Comparison of ENCODE assay signal across 7 mouse cellular contexts in genomic region chr9:15709599-15710381, GRCm38 (mm10). TPM values are rescaled to one million over a fixed set of nuclear protein-coding genes. Genes with fewer than 3 reads are reported as not detected.
DNase-seq lines count a peak whose midpoint lies in the region; ATAC-seq lines count a peak whose summit lies in the region.

TSS of gene Slc36a4 (plus strand) at chr9:15709738.

- no peaks in the 10 kb centered on the region for H3K9me3 ChIP-seq in embryonic facial prominence, embryonic 13.5 days
- H3K9me3 ChIP-seq in heart, embryonic 11.5 days (replicated peaks; ENCODE audit: control insufficient read depth, low read length), result no peaks in the 10 kb centered on the region
- H3K9me3 ChIP-seq in kidney, embryonic 16.5 days (ENCODE audit: low read length), result no peaks in the 10 kb centered on the region

- H3K4me1 ChIP-seq in embryonic facial prominence, embryonic 13.5 days, result peaks cover 28% of the 10 kb centered on the region
- H3K4me1 ChIP-seq in heart, embryonic 11.5 days (ENCODE audit: control insufficient read depth, insufficient read depth, low read length), result 0 out of 2 replicates have a peak, but pooled peaks cover 2% of the 10 kb centered on the region
- no peaks in the 10 kb centered on the region for H3K4me1 ChIP-seq in kidney, embryonic 16.5 days (ENCODE audit: insufficient read depth, low read length)

- peak; percentile 86 for ATAC-seq in embryonic facial prominence, embryonic 13.5 days (ENCODE audit: insufficient number of reproducible peaks, insufficient read depth, low FRiP score, low TSS enrichment, low read depth)
- peak; percentile 86 for ATAC-seq in heart, embryonic 11.5 days (replicated peaks; ENCODE audit: insufficient number of reproducible peaks, low FRiP score, low TSS enrichment)
- ATAC-seq in kidney, embryonic 16.5 days (ENCODE audit: low FRiP score, low TSS enrichment), result peak; percentile 91

- H3K4me2 ChIP-seq in embryonic facial prominence, embryonic 13.5 days, result peak within 1 kb of the TSS; percentile 74
- H3K4me2 ChIP-seq in heart, embryonic 11.5 days, result peak within 1 kb of the TSS; percentile 90
- peak within 1 kb of the TSS; percentile 62 for H3K4me2 ChIP-seq in kidney, embryonic 16.5 days (replicated peaks; ENCODE audit: low read depth, low read length)

- DNase-seq in adrenal gland, postnatal 36 days, result peak; percentile 87 to 92
- DNase-seq in liver, result peak; percentile 61
- peak; percentile 65 to 79 for DNase-seq in monocyte, adult 2 months (ENCODE audit: low read depth in 1 of 2, low spot score in 2 of 2)
- peak; percentile 26 to 37 for DNase-seq in spleen, postnatal 14 days (ENCODE audit: low spot score in 2 of 2)

- peak within 1 kb of the TSS; percentile 81 for H3K27ac ChIP-seq in embryonic facial prominence, embryonic 13.5 days
- H3K27ac ChIP-seq in heart, embryonic 11.5 days (ENCODE audit: low read depth, low read length), result peak within 1 kb of the TSS; percentile 77
- H3K27ac ChIP-seq in kidney, embryonic 16.5 days (ENCODE audit: low read length), result peak within 1 kb of the TSS; percentile 81

- H3K4me3 ChIP-seq in embryonic facial prominence, embryonic 13.5 days, result peak within 1 kb of the TSS; percentile 71
- H3K4me3 ChIP-seq in heart, embryonic 11.5 days (ENCODE audit: low read depth, low read length), result peak within 1 kb of the TSS; percentile 79
- peak within 1 kb of the TSS; percentile 68 for H3K4me3 ChIP-seq in kidney, embryonic 16.5 days (ENCODE audit: low read length)

- WGBS in embryonic facial prominence, embryonic 13.5 days, result under 1% methylated on average over 69 of the region's 75 CpGs
- under 1% methylated on average over 66 of the region's 75 CpGs for WGBS in heart, embryonic 11.5 days (ENCODE audit: insufficient replicate concordance)
- WGBS in kidney, embryonic 16.5 days, result 5% methylated on average over 73 of the region's 75 CpGs

- no peaks in the 10 kb centered on the region for H3K27me3 ChIP-seq in embryonic facial prominence, embryonic 13.5 days
- no peaks in the 10 kb centered on the region for H3K27me3 ChIP-seq in heart, embryonic 11.5 days (ENCODE audit: control insufficient read depth, insufficient read depth, low read length)
- no peaks in the 10 kb centered on the region for H3K27me3 ChIP-seq in kidney, embryonic 16.5 days (ENCODE audit: insufficient read depth, low read length)

- peaks cover 4% of the 10 kb centered on the region; the same call in 1 of the 2 replicates for H3K36me3 ChIP-seq in embryonic facial prominence, embryonic 13.5 days
- H3K36me3 ChIP-seq in heart, embryonic 11.5 days (ENCODE audit: control insufficient read depth, insufficient read depth, low read length), result no peaks in the 10 kb centered on the region
- no peaks in the 10 kb centered on the region for H3K36me3 ChIP-seq in kidney, embryonic 16.5 days (ENCODE audit: insufficient read depth, low read length)

- peak within 1 kb of the TSS; percentile 87 for H3K9ac ChIP-seq in embryonic facial prominence, embryonic 13.5 days
- peak within 1 kb of the TSS; percentile 83 for H3K9ac ChIP-seq in heart, embryonic 11.5 days (ENCODE audit: low read depth, low read length)
- peak within 1 kb of the TSS; percentile 82 for H3K9ac ChIP-seq in kidney, embryonic 16.5 days (replicated peaks; ENCODE audit: low read length)

RNA-seq across cellular contexts. Expression of gene Slc36a4, which starts in this region (rescaled TPM):
- 10 to 100 TPM; 32.7 to 42.6 TPM for total RNA-seq in adrenal gland, postnatal 36 days (2021)
- 18.8 and 19.1 TPM in 2 replicates for polyA plus RNA-seq in embryonic facial prominence, embryonic 13.5 days (2015; fragmentation: Nextera tagmentation; extraction: Ambion mirVana)
- 11.4 and 12.6 TPM in 2 replicates for polyA plus RNA-seq in heart, embryonic 11.5 days (2014; fragmentation: Nextera tagmentation; extraction: Ambion mirVana)
- polyA plus RNA-seq in kidney, embryonic 16.5 days (2015; fragmentation: Nextera tagmentation; extraction: Ambion mirVana), result 15.8 and 16.3 TPM in 2 replicates

Comparison
In these comparisons a context has a peak if more than half of its experiments do, and no peak if none do; other contexts are left out.
1. Peak in every context shown above with its lines: DNase-seq, ATAC-seq, H3K4me3 ChIP-seq and H3K27ac ChIP-seq.
2. DNase-seq: peak in every context shown above with its lines; median percentile 90 in adrenal gland, postnatal 36 days; 72 in monocyte, adult 2 months; 61 in liver; 32 in spleen, postnatal 14 days.